Mouse (Mus musculus) heart, embryonic 13.5 days (tissue): ENCODE results near the gene Iqsec2. TPM values are rescaled to one million over a fixed set of nuclear protein-coding genes. Genes with fewer than 3 reads are reported as not detected.

Experiments
- polyA plus RNA-seq: library from polyadenylated mRNA; unstranded; fragments of >200 nt; fragmentation: Nextera tagmentation; extraction: Ambion mirVana; gene quantifications from 2 replicates; pipeline ENCODE4 v1.2.1, GENCODE M21; 2015

Gene Iqsec2
- polyA plus RNA-seq, 1 experiment from 2014 or later: 31.3 TPM

Other genes starting within 250 kb of the Iqsec2 start
- 165 and 195 TPM in 2 replicates for gene Hsd17b10, start 142.4 kb upstream of the Iqsec2 start, polyA plus RNA-seq
- gene Ribc1, start 128.0 kb upstream of the Iqsec2 start, polyA plus RNA-seq: 2.0 and 2.3 TPM in 2 replicates
- 65.6 and 69.5 TPM in 2 replicates for gene Smc1a, start 127.8 kb upstream of the Iqsec2 start, polyA plus RNA-seq
- gene Kdm5c, start 88.8 kb downstream of the Iqsec2 start, polyA plus RNA-seq: 29.6 and 32.3 TPM in 2 replicates
- 7.2 and 8.1 TPM in 2 replicates for gene Kantr, start 183.2 kb downstream of the Iqsec2 start, polyA plus RNA-seq
- 17.1 and 18.2 TPM in 2 replicates for gene Tspyl2, start 198.2 kb downstream of the Iqsec2 start, polyA plus RNA-seq
- gene Gpr173, start 224.4 kb downstream of the Iqsec2 start, polyA plus RNA-seq: 2.2 and 2.8 TPM in 2 replicates